Mouse (Mus musculus): ENCODE data around the gene Slc25a3.

The Slc25a3 gene

GRCm38 (mm10) chr10:91123828-91124822 lies at the start of gene Slc25a3:
Slc25a3 (minus strand) TSS chr10:91124059.
- DNase-seq, result peak; percentile 99

DNA sequence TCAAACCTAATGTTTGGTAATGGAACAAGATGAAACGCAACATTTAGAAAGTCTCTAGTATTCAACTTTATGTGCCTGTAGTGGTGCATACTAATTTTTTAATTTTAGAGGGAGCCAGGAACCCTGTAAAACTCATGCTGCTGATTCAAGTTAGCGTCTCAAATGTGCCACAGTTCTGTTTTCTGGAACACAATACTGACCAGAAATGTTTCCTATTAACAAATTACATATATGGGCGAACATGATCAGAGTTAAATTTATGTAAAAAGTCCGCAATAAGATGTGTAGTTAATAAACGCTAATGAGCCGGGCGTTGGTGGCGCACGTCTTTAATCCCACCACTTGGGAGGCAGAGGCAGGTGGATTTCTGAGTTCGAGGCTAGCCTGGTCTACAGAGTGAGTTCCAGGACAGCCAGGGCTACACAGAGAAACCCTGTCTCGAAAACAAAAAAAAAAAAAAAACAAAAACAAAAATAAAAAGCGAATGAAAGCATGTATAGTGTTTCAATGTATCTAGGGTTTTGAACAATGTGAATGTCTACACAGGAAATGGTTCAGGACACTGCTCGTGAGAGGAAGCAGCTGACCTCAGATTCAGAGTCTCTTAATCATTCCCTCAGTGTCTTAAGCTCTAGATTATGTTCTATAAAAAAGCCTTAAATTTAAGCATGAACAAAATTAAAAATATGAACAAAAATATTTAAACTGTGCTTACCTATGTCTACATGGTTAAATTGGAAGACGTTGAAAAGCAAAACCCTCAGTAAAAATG lies 48.7 kb upstream of the Slc25a3 start:
- no peak for DNase-seq

DNA sequence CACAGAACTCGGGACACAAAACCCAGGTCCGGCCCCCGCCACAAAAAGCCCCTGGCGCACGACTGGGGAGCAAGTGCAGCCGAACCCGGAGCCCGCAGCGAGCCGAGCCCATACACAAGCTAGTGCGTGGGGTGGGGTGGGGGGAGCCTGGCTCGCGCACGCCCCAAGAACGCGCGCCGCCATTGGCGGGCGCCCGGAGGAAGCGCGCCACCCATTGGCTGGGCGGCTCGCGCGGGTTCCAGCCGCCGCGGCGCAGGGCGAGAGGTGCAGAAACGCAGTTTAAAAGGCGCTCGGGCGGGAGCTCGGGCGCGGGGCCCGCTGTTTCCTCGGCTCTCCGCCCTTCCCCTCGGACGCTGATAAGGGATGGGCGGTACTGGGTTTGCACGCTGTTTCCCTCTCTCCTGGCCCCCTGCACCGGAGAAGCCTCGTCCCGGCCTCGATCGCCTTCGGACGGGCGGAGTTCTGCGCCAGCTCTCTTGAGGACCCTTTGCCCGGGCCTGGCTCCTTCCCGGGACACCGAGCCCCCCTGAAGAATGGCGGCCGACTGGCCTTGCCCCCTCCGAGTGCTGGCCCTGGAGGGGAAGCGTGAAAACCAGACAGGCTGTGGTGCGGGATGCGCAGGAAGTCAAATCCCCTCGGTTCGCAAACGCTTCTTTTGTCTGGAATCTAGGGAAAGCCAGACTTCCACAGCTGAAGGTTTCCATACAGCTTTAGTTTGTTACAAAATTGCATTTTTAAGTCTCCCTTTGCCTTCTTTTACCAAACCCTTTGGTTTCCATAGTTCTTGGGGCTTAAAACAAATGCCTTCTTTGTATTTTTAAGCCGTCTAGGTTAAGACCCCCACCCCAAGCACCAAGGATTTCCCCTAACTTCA lies 47.8 kb upstream of the Slc25a3 start:
- DNase-seq, result peak; percentile 95

DNA sequence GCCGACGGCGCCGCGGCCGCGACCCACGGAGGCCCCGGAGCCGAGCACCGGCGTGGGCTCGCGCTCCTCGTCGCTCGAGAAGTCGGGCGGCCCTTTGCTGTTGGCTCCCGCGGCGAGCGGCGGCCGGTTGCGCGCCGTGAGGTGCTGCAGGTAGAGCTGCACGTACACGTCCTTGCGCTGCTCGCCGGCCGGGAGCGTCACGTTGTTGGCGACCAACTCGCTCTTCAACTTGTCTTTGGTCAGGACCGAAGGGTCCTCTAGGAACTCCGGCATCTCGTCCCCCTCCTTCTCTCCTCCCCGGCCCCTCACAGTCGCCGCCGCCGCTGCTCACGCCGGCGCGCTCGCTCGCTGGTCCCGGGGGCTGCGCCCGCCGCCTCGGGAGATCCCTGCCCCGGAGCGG lies 47.2 kb upstream of the Slc25a3 start:
- DNase-seq, result peak; percentile 77

- peak; percentile 80 for DNase-seq
Observed at GRCm38 (mm10) chr10:91170143-91170941, 46.5 kb upstream of the Slc25a3 start.

GRCm38 (mm10) chr10:91169414-91170065 lies 45.7 kb upstream of the Slc25a3 start:
- no peak for DNase-seq

- DNase-seq, result no peak
Observed at GRCm38 (mm10) chr10:91167352-91167751, 43.5 kb upstream of the Slc25a3 start.

DNA sequence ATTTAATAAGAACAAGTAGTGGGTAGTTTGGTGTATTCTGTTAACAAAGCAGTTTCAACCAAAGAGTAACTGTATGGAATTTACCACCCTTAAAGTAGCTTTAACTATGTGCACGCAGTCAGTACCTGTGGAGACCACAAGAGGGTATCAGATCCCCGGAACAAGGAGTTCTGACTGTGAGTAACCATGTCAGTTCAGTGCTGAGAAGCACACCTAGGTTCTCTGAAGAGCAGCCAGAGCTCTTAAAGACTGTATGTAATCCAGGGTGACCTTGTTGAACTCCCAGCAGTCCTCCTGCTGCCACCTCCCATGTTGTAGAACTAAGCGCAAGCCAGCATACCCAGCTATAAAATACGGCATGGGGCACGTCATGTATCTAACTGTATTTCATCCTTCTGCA lies 43.0 kb upstream of the Slc25a3 start:
- no peak for DNase-seq

DNA sequence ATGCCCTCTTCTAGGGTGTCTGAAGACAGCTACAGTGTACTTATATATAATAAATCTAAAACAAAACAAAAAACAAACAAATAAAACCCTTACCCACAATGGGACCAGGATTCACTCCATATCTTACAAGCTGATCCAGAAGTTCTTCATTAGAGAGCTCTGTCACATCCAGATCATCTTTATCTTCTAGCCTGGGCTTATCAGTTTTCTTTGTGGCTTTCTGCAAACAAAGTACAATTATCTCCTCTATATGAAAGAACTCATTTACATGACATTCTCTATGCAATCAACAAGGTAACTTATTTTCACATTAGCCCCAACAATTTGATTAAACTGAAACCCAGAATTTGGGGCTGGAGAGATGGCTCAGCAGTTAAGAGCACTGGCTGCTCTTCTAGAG lies 42.0 kb upstream of the Slc25a3 start:
- DNase-seq, result no peak

GRCm38 (mm10) chr10:91164491-91164890 lies 40.6 kb upstream of the Slc25a3 start:
- no peak for DNase-seq

GRCm38 (mm10) chr10:91162511-91163163 lies 38.8 kb upstream of the Slc25a3 start:
- no peak for DNase-seq

GRCm38 (mm10) chr10:91162077-91162476 lies 38.2 kb upstream of the Slc25a3 start:
- DNase-seq, result no peak

DNA sequence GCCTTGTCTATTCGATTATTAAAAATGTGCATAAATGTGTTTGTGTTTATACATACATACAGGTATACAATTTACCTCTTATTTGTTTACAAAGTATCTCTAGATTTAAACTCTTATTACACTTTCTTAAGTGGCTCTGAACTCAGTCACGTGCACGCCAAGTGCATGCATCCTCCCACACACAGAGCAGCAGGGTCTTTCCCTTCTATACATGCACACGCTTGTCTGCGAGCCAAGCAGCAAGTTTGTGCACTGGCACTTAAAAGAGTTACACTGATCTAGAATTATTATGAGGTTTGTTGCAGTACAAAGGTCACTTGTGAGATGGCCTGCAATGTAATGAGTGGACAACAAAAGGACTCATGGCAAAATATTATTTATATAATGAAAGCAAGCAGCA lies 37.1 kb upstream of the Slc25a3 start:
- no peak for DNase-seq

DNA sequence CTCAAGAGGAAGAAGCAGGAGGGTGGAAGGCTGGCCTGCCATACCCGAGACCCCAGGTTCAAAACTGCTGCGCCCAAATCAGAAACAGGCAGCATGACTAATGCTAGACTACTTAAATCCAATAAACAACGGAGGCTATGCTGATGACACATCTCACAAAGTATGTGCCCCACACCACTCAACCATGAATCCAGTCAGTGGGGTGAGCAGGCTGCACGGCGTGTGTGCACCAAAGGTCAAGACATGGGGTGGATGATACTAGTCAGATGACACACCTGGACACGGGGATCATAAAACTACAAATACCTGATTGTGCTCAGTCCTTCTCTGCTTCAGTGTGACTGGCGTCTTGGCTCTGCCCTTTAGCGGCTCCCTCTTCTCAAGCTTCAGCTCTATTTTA lies 34.6 kb upstream of the Slc25a3 start:
- no peak for DNase-seq

DNA sequence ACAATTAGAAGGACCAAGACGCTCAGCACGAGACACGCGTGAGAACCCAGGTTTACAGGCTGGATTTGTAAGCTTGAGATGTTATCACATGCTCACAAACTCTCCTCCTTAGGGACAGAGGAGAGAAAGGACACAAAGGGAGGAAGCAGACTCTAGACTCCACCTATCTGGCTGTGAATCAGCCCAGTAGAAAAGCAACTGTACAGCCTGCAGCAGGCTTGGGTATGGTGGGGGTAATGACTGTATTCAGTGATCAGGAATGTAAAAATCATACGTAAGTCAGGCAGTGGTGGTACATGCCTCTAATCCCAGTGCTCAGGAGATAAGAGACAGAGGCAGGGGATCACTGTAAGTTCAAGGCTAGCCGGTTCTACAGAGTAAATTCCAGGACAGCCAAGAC lies 32.5 kb upstream of the Slc25a3 start:
- DNase-seq, result no peak

- no peak for DNase-seq
Observed at GRCm38 (mm10) chr10:91153894-91154503, 30.1 kb upstream of the Slc25a3 start.

DNA sequence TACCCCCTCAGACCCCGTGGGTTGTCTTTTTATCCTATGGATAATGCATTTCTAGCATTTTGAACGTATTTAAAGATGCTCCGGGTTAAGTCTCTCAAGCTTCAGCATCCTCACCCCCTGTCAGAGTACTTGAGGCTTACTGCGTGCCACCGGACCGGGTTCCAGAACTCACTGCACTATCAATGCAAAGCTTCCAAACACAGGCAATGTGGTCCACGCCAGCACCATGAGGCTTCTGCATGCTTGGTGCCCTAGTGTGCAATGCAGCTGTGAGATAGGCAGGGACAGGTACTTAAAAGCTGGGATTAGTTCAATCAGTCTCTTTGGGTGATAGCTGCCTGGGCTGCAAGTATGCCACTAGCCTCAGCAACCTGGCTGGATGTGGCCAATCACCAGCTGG lies 21.6 kb upstream of the Slc25a3 start:
- no peak for DNase-seq

DNA sequence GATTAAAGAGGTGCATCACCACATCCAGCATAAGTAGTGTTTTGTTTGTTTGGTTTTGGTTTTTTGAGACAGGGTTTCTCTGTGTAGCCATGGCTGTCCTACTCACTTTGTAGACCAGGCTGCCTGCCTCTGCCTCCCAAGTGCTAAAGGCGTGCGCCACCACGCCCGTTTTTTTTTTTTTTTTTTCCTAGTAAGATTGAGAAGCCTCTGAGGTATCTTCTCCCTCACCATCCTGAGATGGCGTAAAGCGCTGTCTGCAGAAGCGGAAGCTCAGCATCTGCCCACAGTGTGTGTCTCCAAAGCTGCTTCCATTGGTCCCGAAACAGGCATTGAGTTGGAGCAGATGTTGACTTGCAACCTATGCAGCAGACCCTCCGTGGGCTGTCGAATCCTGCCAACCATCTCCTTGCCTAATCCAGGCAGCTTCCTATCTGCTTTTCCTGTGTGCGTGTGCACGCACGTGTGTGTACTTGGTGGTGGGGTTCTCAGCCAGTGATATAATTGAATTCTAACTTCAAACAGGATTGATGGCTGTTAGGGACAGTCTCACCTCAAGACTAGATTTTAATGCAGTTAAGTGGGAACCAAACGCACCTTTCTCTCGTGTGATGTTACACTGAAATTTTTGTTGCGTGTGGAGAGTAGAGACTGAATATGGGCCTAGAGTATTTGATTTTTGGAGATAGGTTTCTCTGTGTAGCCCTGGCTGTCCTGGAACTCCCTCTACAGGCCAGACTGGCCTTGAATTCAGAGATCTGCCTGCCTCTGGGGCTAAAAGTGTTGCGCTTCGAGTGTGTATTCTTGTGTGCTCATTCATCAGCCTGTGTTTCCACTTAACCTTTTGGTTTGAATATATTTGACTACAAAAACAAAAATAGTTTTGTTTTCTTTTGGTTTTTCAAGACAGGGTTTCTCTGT lies 19.7 kb upstream of the Slc25a3 start:
- DNase-seq, result no peak

DNA sequence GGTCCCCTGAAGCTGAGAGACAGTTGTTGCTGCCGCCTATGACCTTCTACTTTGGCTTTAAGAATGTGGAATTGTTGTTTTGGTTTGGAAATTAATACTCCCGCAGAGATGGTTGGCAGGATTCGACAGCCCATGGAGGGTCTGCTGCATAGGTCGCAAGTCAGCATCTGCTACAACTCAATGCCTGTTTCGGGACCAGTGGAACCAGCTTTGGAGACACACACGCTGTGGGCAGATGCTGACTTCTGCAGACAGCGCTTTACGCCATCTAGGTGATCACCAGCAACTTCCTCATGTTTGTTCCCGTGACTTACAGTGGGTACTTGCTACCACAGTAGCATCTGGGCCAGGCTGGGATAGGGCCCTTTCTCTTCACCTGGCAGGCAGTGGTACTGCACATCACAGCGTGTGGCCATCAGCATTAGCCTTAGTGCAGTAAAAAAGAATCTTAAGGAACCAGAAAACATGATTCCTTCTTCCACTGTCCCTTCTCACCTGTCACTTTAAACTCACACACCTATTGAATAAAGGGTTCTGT lies 18.9 kb upstream of the Slc25a3 start:
- DNase-seq, result no peak

Data from cerebellum, adult 11-12 months (tissue).